Mouse (Mus musculus): ENCODE measurements around the gene Gm13277.
"Not testable (repeated sequence)": the region's sequence is repeated elsewhere in the genome, so short reads cannot be mapped to it uniquely, and the experiment has no call there.

The Gm13277 gene

DNA sequence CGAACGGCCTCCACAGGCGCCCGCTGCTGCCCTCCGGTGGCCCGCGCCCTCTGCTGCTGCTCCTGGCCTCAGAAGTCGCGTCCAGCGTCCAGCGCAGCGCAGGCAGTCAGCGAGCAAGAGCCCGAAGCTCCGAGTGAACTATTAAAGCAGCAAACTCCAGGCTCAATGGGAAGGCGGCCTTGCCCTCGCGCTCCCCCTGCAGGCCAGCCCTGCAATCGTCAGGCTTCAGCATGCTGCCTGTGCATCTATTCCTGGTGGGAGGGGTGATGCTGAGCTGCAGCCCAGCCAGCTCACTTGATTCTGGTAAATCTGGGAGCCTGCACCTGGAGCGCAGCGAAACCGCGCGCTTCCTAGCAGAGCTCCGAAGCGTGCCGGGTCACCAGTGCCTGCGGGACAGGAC is at the start of gene Gm13277:
Gm13277 (plus strand) TSS at position 231 of the 400 bp plus-strand sequence.
- peak; percentile 74 for DNase-seq

DNA sequence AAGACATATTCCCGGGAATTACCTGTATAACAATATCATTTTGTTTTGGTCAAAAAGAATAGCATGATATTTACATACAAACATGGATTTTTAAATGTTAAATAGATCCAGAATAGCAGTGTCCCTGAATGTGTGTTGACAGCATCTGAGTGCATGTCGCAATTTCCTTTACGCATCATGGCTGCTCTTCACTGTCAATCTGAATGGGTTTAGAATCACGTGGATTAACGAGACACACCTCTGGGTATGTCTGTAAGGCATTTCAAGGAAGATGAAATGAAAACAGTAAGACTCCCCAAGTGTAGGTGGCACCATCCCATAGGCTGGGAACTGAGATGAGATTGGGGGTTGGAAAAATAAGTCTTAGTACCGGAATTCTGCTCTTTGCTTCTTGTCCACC is 49.4 kb upstream of the Gm13277 start:
- no peak for DNase-seq

DNA sequence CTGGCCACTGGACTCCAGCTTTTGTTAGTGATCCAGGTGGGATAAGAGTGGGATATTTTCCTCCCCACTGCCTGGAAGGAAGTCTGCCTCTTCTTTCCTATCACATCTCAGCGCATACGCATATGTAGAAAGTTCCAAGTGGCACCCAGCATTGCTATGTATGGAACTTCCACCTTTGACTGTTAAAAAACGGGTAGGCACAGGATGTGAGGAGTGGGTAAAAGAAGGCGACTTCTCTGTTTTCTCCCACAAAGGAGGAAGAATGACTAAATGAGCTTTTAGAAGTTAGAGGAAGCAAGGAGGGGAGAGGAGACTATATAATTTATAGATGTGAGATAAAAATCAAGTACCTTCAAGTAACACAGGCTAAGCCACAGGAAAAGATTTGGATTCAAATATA is 47.0 kb upstream of the Gm13277 start:
- DNase-seq = no peak

DNA sequence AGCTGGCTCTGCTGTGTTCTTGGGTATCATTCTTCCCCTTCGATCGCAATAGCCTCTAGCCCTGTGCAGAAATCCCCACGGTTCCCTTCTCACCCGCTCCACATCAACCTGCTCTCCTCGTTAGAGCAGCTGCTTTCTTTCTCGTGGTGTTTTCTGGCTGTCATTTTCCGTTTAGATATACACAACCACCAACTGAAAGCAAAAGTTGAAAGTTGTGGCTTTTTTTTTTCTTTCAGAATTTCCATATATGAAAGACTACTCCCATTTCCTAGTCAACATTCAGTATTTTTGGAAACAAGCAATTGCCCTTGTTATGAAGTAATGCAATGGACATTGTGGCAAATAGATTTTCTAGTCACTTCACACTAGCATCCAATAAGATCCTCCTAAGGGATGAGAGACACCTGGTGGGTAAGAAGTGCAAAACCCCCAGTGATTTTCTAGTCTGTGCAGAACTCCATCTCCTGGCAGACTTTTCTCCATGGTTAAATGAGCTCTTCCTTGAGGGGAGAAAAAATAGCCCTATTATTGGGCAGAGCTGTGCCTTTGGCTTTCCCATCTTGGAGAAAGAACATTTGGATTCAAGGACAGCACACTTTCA is 45.6 kb upstream of the Gm13277 start:
- no peak for DNase-seq

DNA sequence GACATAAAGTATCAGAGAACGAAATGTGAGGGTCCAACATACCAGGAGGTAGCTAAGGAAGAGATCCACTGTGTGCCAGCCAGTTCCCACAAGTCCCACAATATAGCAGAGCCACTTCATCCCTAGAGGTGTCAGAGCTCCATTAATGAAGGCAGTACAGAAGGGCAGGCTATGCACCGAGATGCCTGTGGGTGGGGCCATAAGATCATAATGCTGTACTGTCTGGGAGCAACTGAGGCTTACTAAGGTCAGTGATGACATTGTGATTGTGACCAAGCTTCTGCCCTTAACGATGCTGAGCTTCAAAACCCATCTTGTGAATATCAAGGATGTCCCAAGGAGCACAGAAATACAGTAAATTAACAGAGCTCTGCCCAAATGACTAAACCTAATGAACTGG is 44.2 kb upstream of the Gm13277 start:
- DNase-seq = no peak

DNA sequence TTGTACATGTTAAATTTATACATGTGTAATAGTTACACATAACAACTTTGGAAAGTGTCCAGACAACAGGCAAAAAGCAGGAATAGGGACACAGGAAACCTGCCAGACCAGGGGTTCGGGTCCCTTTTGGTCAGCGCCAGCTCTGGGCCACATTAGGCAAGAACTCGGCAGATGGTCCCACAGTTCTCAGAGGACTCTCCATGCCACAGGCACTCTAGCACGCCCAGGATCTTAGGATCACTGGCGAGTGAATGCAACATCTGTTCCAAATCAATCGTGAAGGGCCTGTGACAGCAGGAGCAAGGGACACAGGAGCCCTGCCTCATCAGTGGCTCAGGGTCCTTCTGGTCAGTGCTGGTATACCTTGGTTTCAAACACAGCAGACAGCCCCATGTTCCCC is 38.5 kb upstream of the Gm13277 start:
- no peak for DNase-seq

DNA sequence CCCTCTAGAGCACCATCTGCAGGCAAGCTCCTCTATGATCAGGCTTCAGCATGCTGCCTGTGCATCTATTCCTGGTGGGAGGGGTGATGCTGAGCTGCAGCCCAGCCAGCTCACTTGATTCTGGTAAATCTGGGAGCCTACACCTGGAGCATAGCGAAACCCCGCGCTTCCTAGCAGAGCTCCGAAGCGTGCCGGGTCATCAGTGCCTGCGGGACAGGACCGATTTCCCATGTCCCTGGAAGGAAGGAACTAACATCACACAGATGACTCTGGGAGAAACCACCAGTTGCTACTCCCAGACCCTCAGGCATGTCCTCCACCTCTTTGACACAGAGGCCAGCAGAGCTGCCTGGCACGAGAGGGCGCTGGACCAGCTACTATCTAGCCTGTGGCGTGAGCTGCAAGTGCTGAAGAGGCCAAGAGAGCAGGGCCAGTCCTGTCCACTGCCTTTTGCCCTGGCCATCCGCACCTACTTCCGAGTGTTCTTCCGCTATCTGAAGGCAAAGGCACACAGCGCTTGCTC is 33.6 kb upstream of the Gm13277 start, which contains the start of gene Gm13271:
Gm13271 (plus strand) TSS at position 51 of the 523 bp plus-strand sequence.
- peak; percentile 65 for DNase-seq

DNA sequence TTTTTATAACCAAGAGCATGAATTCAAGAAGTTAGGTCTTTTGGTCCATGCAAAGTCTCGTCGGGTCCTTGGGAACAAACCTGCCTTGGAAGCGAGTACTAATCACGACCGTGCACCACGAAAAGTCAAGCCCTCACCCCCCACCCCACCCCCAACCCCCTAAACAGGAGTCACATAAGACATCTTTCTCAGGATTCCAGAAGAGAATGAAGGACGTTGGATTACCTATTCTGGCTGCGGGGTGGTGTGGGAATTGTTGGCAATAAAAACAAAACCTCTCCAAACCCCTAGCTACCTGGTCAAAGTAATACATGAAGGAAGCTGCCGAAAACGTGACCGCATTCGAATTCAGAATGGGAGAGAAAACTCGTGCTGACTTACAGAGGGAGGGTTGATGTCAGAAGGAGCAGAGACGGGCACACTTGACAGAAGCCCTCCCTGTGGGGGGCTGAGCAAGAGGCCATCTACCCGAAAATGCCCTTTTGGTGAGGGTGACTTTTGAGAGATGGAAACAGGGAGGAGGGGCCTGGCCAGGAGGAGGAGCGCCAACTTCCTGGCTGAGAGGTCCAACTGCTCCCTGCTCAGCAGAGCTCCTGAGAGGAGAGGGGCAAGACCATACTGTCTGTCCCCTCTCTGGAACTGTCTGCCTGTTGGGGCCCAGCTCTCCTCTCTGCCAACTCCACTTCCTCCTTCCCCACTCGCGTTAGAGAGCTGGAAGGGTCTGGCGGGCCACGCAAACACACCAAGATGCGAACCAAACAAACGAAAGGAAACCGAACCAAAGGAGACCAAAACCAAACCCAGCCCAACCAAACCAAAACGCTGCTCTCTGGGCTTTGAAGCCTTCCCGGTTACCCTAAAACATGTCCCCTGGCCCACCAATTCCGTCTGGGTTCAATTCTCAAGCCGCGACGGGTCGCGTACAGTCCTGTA is 31.6 kb upstream of the Gm13277 start:
- peak; percentile 54 for DNase-seq

DNA sequence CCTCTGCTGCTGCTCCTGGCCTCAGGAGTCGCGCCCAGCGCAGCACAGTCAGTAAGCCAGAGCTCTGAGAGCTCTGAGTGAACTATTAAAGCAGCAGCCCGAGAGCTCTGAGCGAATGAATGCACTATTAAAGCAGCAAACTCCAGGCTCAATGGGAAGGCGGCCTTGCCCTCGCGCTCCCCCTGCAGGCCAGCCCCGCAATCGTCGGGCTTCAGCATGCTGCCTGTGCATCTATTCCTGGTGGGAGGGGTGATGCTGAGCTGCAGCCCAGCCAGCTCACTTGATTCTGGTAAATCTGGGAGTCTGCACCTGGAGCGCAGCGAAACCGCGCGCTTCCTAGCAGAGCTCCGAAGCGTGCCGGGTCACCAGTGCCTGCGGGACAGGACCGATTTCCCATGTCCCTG is 30.8 kb upstream of the Gm13277 start:
- DNase-seq = peak; percentile 93

DNA sequence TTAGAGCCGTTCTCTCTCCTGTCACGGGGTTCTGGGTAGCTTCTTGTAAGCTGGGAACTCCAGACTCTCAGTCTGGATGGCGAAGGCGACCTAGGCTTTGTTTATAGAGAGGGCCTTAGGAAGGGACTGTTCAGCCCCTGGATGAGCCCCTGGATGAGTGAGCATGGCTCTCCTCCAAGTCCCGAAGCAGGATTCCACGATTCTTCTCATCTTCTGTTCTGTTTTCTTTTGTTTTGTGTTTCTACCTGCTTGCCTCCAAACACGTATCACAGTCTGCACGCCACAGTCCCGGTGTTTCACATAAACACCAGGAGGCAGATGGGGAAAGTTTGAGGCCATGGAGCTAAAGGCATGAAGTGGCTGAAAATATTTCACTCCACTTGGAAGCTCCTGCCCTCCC is 29.7 kb upstream of the Gm13277 start:
- not testable (repeated sequence) for DNase-seq

DNA sequence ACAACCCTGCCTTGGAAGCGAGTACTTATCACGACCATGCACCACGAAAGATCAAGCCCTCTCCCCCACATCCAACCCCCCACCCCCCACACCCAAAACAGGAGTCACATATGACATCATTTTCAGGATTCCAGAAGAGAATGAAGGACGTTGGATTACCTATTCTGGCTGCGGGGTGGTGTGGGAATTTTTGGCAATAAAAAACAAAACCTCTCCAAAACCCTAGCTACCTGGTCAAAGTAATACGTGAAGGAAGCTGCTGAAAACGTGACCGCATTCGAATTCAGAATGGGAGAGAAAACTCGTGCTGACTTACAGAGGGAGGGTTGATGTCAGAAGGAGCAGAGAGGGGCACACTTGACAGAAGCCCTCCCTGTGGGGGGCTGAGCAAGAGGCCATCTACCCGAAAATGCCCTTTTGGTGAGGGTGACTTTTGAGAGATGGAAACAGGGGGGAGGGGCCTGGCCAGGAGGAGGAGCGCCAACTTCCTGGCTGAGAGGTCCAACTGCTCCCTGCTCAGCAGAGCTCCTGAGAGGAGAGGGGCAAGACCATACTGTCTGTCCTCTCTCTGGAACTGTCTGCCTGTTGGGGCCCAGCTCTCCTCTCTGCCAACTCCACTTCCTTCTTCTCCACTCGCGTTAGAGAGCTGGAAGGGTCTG is 28.7 kb upstream of the Gm13277 start, which contains the start of gene Gm13283:
Gm13283 (plus strand) TSS at position 510 of the 659 bp plus-strand sequence.
- DNase-seq = peak; percentile 35

DNA sequence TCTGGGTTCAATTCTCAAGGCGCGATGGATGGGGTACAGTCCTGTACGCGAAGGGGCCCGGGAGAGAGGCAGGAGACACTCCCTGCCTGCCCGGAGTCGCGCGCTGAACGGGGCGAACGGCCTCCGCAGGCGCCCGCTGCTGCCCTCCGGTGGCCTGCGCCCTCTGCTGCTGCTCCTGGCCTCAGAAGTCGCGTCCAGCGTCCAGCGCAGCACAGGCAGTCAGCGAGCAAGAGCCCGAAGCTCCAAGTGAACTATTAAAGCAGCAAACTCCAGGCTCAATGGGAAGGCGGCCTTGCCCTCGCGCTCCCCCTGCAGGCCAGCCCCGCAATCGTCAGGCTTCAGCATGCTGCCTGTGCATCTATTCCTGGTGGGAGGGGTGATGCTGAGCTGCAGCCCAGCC is 28.0 kb upstream of the Gm13277 start:
- peak; percentile 81 for DNase-seq

DNA sequence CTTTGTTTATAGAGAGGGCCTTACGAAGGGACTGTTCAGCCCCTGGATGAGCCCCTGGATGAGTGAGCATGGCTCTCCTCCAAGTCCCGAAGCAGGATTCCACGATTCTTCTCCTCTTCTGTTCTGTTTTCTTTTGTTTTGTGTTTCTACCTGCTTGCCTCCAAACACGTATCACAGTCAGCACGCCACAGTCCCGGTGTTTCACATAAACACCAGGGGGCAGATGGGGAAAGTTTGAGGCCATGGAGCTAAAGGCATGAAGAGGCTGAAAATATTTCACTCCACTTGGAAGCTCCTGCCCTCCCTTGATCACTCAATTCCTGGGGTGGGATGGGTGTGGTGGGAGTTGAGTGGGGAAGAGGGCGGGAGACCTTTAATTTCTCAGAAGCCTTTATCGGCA is 26.7 kb upstream of the Gm13277 start:
- DNase-seq = peak; percentile 48

DNA sequence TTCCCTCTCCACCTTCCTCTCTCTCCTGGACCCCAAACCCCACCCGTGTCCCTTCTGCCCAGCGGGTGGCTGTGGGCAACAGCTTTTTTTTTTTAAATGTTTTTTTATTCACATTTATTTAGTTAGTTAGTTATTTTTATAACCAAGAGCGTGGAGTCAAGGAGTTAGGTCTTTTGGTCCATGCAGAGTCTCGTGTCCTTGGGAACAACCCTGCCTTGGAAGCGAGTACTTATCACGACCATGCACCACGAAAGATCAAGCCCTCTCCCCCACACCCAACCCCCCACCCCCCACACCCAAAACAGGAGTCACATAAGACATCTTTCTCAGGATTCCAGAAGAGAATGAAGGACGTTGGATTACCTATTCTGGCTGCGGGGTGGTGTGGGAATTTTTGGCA is 26.1 kb upstream of the Gm13277 start:
- DNase-seq = peak; percentile 13

DNA sequence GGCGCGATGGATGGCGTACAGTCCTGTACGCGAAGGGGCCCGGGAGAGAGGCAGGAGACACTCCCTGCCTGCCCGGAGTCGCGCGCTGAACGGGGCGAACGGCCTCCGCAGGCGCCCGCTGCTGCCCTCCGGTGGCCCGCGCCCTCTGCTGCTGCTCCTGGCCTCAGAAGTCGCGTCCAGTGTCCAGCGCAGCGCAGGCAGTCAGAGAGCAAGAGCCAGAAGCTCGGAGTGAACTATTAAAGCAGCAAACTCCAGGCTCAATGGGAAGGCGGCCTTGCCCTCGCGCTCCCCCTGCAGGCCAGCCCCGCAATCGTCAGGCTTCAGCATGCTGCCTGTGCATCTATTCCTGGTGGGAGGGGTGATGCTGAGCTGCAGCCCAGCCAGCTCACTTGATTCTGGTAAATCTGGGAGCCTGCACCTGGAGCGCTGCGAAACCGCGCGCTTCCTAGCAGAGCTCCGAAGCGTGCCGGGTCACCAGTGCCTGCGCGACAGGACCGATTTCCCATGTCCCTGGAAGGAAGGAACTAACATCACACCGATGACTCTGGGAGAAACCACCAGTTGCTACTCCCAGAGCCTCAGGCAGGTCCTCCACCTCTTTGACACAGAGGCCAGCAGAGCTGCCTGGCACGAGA is 24.9 kb upstream of the Gm13277 start:
- peak; percentile 68 for DNase-seq

DNA sequence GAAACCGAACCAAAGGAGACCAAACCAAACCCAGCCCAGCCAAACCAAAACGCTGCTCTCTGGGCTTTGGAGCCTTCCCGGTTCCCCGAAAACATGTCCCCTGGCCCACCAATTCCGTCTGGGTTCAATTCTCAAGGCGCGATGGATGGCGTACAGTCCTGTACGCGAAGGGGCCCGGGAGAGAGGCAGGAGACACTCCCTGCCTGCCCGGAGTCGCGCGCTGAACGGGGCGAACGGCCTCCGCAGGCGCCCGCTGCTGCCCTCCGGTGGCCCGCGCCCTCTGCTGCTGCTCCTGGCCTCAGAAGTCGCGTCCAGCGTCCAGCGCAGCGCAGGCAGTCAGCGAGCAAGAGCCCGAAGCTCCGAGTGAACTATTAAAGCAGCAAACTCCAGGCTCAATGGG is 14.9 kb upstream of the Gm13277 start, which contains the start of gene Gm13290:
Gm13290 (plus strand) TSS at position 301 of the 400 bp plus-strand sequence.
- not testable (repeated sequence) for DNase-seq

DNA sequence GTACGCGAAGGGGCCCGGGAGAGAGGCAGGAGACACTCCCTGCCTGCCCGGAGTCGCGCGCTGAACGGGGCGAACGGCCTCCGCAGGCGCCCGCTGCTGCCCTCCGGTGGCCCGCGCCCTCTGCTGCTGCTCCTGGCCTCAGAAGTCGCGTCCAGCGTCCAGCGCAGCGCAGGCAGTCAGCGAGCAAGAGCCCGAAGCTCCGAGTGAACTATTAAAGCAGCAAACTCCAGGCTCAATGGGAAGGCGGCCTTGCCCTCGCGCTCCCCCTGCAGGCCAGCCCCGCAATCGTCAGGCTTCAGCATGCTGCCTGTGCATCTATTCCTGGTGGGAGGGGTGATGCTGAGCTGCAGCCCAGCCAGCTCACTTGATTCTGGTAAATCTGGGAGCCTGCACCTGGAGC is 11.8 kb upstream of the Gm13277 start, which contains the start of gene Gm13289:
Gm13289 (plus strand) TSS at position 301 of the 400 bp plus-strand sequence.
- DNase-seq = not testable (repeated sequence)

DNA sequence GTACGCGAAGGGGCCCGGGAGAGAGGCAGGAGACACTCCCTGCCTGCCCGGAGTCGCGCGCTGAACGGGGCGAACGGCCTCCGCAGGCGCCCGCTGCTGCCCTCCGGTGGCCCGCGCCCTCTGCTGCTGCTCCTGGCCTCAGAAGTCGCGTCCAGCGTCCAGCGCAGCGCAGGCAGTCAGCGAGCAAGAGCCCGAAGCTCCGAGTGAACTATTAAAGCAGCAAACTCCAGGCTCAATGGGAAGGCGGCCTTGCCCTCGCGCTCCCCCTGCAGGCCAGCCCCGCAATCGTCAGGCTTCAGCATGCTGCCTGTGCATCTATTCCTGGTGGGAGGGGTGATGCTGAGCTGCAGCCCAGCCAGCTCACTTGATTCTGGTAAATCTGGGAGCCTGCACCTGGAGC is 8.9 kb upstream of the Gm13277 start, which contains the start of gene Gm13272:
Gm13272 (plus strand) TSS at position 301 of the 400 bp plus-strand sequence.
- DNase-seq = not testable (repeated sequence)

DNA sequence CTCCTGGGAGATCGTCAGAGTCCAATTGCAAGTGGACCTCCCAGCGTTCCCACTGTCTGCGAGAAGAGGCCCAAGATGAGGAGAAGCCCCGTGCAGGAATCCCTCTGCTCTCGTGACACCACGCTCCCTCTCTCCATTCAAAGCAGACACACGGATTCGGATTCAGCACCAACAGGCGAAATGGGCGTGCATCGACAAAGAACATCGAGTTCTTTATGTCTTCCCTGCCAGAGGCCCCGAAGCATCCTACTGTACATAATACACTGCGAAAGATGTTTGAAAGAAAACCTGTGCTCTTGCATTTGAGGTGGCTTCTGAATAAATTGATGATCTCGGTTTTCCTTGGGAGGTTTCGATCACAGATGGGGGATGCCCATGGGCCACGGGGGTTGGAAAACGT is 8.1 kb upstream of the Gm13277 start:
- not testable (repeated sequence) for DNase-seq

DNA sequence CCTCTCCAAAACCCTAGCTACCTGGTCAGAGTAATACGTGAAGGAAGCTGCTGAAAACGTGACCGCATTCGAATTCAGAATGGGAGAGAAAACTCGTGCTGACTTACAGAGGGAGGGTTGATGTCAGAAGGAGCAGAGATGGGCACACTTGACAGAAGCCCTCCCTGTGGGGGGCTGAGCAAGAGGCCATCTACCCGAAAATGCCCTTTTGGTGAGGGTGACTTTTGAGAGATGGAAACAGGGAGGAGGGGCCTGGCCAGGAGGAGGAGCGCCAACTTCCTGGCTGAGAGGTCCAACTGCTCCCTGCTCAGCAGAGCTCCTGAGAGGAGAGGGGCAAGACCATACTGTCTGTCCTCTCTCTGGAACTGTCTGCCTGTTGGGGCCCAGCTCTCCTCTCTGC is 6.6 kb upstream of the Gm13277 start, which contains the start of gene Ifnz:
Ifnz (plus strand) TSS at position 301 of the 400 bp plus-strand sequence.
- not testable (repeated sequence) for DNase-seq

DNA sequence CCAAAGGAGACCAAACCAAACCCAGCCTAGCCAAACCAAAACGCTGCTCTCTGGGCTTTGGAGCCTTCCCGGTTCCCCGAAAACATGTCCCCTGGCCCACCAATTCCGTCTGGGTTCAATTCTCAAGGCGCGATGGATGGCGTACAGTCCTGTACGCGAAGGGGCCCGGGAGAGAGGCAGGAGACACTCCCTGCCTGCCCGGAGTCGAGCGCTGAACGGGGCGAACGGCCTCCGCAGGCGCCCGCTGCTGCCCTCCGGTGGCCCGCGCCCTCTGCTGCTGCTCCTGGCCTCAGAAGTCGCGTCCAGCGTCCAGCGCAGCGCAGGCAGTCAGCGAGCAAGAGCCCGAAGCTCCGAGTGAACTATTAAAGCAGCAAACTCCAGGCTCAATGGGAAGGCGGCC is 6.1 kb upstream of the Gm13277 start:
- DNase-seq = not testable (repeated sequence)

DNA sequence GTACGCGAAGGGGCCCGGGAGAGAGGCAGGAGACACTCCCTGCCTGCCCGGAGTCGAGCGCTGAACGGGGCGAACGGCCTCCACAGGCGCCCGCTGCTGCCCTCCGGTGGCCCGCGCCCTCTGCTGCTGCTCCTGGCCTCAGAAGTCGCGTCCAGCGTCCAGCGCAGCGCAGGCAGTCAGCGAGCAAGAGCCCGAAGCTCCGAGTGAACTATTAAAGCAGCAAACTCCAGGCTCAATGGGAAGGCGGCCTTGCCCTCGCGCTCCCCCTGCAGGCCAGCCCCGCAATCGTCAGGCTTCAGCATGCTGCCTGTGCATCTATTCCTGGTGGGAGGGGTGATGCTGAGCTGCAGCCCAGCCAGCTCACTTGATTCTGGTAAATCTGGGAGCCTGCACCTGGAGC is 3.0 kb upstream of the Gm13277 start, which contains the start of gene Gm13276:
Gm13276 (plus strand) TSS at position 301 of the 400 bp plus-strand sequence.
- DNase-seq = not testable (repeated sequence)
